Mouse (Mus musculus) monocyte, adult 2 months (primary cell): ENCODE data around the gene Nr2e1.

Experiments
- DNase-seq, 2 experiments: peaks; one replicate each; pipeline ENCODE4 v3.0.0; 2022; ENCODE audit warnings: low spot score in 2 of 2, low read depth in 1 of 2

The Nr2e1 gene

DNA sequence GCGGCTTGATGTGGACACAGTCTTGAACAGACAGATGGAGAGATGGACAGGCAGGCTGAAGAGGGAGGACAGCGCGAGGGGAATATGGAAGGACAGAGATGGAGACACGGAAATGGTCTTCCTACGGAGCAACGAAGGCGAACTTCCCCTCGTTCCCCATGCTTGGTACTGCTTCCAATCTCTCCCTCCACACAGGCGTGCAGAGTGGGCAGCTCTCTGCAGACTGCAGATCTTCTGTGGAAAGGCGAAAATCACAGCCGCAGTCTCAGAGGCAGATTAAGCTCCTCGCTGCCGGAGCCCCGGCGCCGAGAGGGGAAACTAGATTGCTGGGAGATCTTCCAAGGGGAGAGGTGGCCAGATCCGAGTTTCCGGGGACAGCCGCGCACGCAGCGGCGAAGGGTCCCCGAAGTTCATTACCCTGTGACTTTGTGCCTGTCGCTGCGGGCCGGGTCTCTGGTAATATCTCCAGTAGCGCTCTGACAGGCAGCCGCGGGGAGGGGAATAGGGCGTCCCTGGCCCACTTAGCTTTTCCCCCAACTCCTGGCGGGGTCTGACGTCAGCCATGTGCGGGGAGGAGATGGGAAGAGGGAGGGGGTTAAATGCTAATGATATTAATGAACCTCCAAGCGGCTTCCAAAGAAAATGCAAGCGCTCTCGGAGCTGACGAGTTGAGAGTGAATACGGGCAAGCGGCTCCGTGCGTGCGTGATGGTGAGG lies at the start of gene Nr2e1, which contains the start of gene Ostm1:
TSS of gene Nr2e1 (minus strand) at position 476 of the 716 bp plus-strand sequence.
TSS of gene Ostm1 (plus strand) at position 666 of the 716 bp plus-strand sequence.
- no peak for DNase-seq

DNA sequence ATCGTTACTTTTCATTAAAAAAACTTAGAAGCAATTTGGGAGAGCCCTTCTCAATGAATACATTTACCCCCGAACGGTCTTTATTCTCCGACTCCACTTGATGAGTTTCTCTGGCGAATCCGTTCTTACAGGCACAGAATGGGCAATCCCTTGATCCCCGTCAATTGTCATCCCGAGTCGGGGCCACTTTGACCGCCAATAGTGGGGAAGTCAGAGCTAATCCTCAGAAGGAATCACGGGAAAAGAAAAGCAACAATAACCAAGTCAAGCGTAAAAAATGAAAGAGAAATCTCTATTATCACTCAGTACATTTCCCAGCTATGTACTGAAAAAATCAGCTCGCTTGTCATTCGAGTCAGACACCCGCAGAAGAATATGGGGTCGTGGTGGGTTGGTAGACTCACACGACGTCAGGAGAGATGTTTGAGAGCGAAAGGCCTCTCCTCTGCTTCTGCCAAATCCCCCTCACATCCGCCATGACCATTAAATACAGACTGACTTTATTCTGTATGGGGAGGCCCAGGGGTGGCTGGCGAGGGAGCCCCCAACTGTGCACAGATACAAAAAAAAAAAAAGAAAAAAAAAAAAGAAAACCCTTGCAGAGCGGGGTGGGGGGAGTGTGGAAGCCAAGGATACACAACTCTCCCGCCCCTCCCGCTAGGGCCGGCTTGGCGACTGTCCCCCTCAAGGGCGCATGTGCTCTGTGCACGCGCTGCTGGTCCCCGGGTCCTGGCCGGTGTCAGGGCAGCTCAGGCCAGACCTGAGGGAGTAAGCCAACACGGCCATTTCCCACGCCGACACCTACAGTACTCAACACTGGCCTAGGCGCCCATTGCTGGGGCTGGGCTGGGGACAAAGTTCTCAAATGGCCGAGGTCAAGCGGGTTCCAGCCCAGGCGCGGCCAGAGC lies 49.3 kb upstream of the Nr2e1 start:
- no peak for DNase-seq

DNA sequence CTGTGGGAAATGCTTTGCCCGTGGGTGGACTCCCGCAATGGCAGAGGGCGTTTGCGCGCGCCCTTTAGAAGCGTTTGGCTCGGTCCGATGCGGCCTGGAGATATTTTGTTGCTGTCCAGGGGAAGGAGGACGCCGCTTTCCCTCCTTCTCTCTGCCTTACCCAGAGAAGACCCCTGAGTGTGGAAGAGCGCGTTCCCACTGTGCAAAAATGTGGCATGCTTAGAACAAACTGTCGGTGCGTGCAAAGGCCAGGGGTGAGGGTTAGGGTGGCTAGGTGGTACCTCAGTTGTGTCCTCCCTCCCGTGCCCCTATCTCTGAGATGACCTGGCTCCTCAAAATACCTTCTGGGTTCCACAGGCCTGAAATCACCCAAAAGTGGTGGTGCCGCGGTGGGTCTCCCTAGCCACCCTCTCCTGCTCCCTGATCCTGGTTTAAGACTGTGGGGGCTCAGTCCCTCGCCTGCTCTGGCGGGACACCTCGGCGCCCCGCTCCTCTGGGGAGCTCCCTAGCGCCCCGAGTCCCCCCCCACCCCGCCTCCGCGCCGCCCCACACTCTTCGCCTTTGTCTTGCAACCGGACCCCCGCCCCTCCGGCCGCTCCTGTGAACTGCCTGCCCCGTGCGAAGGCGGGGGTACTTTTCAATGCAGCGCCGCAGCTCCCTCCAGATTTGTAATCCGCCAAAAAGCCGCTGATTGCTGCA lies 48.5 kb upstream of the Nr2e1 start:
- no peak for DNase-seq

DNA sequence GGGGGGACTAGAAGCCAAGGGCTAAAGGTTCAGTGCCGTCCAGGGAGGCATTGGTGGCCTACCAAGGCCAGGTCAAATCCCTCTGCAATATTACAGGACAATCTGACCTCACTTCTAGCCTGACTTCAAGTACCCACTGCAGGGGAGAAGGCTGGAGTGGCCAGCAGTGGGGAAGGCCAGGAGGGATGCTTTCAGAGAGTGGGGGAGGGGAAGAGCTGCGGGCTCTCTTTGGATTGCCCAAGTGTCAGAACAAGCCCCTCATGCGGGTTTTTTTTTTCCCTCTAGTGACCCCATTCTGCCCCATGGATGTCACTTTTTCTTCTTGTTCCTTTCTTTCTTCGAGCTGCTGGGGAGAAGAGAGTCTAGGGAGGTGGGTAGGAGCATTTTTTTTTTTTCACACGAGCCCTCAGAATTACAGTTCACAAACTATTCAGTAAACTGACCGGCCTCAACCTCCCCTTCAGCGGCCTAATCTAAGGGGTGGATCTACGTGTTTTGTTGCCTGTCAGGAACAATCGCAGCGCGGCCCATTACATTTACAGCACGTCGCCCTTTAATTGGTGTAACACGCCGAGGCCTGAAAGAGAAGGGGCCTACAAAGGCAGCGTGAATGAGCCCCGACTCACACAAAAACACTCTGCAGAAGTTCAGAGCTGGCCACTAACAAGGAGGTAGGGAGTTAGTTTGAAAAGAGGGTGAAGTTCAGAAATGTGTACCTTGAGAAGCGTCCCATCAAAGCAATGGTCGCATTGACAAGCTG lies 47.3 kb upstream of the Nr2e1 start:
- no peak for DNase-seq

DNA sequence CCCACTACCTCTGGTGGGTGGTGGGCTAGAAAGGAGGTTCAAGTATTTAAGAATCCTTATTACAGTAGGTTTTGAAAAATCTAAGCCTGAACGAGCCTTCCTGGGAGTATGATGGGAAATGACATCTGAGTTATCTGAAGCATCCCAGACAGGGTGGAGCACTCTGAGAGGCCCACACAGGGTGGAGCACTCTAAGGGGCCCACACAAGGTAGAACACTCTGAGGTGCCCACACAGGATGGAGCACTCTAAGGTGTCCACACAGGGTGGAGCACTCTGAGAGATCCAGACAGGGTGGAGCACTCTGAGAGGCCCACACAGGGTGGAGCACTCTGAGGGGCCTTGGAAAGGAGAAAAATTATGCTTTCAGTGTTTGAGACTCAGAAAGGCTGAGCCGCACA lies 42.5 kb upstream of the Nr2e1 start:
- no peak for DNase-seq

DNA sequence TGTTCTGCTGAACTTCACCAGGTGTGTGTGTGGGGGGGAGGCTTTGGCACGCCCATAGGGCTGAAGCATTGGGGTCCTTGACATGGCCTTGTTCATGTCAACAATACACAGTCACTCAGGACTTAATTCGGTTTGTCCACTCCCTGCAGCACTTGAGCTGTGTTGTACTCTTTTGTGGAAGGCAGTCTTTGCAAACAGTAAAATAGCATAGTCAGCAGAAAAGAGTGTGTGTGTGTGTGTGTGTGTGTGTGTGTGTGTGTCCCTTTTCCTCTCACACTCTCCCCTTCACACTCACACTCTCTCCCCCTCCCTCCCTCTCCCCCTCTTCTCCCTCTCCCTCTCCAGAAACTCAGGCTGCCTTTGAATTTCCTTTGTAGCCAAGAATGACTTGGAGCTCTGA lies 34.9 kb upstream of the Nr2e1 start:
- no peak for DNase-seq

DNA sequence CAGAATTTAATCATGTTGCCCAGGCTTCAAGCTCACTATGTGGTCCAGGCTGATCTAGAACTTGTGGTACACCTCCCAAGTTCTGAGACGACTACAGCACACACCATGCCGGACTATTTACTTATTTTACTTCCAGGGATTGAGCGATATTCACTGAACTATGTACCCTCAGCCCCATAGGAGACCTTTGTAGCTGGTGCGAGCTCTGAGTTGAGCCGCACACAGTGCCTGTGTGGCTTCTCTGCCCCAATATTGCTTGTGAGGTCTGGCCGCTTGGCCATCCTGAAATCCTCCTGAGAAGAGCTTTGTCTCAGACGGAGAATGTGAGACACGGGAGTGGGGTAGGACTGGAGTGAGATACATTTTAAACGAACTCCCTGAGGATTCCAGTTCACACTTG lies 31.3 kb upstream of the Nr2e1 start:
- DNase-seq = no peak

DNA sequence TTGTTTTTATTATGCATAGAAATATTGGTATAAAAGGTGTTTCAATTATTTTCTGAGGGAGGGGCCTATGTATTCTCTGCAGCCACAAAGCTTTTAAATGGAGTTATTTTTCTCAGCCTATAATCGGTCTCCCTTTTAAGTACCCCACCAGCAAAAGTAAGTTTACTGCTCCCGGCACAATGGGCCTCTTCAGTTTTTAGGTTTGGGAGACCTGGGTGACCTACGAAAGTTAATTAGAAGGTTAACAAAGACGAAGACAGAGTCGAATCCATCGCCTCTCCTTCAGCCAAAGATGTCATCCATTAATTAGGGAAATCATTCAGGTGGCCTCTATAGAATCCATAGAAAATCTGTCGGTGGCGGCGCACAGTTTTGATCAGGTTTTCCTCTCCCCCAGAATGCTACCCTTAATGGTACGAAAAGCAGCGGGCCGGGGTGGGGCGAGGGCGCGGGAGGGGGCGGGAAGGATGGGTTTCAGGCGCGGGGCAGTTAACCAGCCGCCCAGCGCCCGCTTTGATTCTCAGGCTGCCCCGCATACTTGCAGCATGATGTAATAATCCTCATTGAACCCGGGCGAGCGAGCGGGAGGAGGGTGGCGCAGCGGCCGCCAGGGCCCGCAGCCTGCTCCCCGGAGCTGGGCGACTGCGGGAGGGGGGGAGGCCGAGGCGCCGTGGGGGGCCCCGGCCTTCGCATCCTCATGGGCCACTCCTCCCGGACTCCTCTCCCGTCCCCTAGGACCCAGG lies 30.4 kb upstream of the Nr2e1 start:
- no peak for DNase-seq

DNA sequence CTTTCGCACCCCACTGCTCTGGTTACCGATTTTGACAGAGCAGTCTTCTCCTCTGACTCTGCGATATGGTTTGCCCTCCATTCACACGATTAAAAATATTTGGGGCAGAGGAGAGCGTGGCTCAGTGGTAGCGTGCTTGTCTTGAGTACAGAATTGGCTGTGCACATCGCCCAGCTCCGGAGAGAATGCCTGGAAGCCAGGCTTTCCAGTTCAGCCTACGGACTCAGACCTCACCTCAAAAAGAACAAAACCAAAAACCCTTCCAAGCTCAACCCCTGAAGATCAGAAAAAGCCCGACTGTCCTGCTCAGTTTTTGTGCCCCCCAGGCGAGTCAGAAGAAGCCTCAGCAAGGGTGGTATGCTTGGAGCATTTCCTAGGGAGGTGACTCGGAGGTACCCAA lies 29.6 kb upstream of the Nr2e1 start:
- DNase-seq = no peak

DNA sequence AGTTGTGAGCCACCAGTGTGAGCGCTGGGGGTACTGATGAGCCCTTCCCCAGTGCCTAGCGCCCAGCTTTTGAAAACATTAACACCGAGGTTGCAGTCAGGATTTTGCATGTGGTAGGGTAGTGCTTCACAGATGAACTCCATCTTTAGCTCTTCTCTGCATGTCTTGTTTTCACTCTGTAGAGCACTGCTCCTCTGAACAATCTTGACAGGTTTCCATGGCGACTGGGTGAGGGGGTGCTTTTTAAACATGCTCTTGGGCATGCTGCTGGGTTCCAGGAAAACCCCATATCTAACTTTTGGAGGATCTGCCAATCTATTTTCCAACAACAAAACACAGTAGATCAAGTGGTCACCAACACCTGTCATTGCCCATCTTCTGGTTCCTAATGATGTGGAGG lies 23.3 kb upstream of the Nr2e1 start:
- DNase-seq = no peak

DNA sequence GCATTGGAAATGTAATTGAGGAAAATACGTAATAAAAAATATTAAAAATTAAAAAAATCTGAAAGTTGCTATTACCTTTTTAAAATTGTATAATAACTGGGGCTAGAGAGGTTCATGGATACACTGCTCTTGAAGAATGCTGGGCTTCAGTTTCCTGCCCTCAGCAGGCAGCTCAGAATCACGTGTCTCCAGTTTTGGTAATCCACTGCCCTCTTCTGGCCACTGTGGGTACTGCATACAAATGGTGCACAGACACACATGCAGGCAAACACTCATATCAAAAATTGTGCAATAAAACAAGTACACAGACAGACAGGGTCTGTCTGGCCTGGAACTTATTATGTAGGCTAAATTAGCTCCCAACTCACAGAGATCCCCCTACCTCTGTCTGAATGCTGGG lies 21.4 kb upstream of the Nr2e1 start:
- DNase-seq = no peak

DNA sequence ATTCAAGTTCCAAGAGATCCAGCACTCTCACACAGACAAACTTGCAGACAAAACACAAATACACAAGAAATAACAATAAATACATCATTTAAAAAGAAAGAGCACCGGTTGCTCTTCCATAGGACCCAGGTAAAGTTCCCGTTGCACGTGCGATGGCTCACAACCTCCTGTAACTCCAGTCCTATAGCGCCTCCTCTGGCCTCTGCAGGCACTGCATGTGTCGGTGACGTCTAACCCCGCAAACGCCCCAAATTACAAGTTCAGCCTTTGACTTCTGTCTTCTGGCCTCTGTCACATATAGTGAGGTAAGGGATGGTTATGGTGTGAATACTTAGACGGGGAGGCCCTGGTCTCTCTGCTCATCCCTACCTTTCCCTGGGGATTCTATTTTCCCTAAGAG lies 18.1 kb upstream of the Nr2e1 start:
- no peak for DNase-seq

DNA sequence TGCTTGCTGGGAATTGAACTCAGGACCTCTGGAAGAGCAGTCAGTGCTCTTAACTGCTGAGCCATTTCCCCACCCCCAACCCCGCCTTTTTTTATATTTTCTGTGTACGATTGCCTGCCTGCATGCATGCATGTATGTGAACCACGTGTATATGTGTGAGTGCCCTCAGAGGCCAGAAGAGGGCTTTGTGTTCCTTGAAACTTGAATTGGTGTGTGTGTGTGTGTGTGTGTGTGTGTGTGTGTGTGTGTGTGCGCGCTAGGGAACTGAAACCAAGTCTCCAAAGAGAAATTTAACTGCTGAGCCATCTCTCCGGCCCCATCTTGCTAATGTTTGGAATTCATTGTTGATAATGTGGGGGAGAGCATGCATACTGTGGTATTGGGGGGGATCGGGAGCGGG lies 15.2 kb upstream of the Nr2e1 start:
- no peak for DNase-seq

DNA sequence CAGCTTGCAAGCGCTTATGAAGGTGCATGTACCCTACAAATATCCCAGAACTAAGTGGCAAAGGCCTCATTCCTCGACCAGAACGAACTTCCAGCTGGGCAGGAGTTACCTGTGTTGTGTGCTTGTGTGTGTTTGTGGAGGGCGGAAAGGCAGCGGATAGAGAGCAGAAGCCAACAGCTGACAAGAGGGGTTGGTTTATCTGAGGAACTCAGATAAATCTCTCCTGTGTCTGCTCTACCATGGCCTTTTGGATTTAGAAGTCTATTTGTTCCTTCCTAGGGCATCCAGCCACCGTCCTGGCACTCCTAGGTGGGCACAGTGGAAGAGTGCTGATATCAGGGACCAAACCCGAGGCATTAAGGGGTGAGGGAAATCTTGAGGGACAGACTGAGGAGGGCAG lies 9.8 kb upstream of the Nr2e1 start:
- DNase-seq = no peak

DNA sequence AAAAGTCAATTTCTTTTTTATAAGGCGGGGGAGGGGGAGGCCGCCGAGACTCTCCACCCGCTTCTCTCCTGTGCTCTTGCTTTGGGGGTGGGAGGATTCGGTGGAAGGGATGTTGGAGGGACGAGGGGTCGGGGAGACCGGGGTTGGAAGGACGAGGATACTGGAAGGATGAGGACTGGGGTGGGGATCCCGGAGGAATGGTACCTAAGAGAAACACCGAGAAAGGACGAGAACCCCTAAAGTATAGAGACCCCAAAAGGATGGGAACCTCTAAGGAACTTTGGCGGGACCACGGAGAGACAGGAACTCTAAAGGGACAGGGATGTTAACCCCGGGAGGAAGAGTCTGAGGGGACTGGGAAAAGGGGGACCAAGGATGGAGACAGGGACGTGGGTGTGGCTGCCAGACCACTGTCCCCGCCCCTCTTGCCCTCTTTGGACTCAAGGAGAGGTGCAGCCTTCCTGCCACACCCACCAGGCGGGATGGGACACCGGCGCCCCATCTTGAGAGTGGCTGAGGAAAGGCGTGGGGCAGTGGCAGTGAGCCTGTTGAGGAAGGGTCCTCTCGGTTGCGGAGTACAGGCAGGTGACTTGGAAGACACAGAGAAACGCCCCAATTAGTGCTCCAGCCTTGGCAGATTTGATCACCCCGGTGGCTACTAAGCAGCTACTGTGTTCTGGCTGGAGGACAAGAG lies 8.7 kb upstream of the Nr2e1 start:
- no peak for DNase-seq

DNA sequence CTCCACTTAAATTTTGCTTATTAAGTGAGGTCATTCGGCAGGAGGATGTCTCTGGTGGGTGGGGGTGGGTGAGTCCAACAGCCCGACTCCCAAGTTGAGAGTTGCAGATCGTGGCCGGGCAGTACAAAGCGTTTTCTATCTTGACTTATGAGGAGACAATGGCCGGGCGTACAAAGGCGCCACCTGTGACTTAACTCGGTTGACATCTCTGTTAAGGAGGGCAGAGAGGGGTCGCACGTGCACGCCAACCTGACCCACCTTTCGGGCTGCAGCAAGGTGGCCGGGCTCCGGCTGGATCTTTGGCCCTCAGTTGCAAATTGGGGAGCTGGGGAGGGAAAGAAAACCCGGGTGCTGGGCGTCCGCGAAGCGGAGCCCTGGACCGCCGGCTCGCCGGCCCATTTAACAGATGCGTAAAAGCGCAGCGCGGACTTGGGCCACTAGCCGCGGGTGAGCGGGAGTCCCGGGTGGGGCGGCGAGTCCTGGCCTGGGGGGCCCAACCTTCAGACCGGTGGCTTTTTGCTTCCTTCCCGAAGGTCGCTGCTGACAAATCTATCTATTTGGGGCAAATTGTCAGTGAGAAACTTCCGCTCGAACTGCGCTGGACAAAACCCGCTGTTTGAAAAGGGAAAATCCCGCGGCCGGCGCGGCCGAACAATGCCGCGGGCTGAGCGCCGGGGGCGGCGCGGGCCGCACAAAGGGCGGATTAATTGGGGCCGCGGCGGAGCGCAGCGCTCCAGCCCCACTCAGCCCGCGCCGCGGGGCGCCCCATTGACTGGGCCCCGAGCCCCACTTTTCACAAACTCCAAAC lies 8.0 kb upstream of the Nr2e1 start:
- DNase-seq = no peak

DNA sequence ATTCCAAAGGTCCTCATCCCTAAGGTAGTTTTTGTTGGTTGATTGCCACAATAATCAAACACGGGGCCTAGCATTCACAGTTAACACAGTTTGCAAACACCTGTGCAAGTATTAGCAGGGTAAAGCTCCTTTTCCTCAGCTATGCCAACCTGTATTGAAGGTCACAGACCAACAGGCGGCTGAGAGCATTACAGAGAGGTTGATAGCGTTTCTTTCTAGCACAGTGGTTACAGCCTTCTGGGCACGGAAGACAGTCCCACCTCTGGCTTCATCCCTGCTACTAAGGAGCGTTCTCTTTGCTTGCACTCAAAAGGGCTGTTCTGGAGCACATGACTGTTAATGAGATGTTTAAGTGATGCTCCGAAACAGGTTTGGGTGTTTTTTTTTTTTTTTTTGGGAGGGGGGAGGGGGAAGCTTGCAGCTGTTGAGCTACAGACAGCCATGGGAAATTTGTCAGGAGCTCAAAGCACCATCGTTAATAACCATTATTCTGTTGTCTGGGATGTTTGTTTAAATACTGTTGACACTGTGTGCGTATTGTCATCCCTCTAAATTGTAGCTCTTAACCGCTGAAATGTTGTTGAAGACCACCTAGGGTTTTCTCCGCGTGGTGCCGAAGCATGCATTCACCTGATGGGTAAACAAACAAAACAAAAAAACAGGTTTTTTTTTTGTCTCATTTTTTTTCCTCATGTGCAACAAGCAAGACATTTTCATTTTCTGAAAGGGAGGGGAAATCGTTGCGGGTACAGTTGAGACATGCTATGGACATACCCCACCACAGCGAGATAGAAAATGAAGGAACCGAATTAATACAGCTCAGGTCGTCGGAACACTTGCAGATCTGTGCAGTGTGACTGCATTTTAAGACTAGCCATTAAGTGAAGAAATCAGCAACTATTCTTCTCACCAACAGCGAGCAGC lies 7.1 kb upstream of the Nr2e1 start:
- no peak for DNase-seq

DNA sequence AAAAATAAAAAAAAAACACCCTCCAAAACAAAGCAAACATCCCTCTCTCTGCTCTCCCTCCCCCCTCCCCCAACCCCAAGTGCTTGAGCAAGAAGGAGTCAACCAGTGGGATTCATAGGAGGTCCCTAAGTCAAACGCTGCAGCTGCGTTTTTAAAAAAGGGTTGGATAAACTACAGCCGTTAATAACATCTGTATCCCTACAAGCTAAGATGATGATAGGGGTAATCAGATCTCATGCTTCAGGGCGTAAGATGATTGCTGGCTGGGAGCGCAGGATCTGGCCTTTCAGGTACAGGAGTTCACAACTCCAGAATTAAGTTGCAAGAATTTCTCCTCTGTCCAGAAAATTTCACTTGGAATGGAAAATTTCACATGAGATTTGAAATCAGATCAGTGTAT lies 6.1 kb upstream of the Nr2e1 start:
- DNase-seq = no peak
